Mouse (Mus musculus) c-Kit-positive CD71-positive TER-119-positive erythroid progenitor cells, embryonic 14.5 days (primary cell): ENCODE results near the gene Hsp90aa1.
"Not testable (repeated sequence)": the region's sequence is repeated elsewhere in the genome, so short reads cannot be mapped to it uniquely, and the experiment has no call there.

ENCODE experiments used
- DNase-seq: peaks from one replicate; pipeline ENCODE4 v3.0.0-alpha.2; 2013; ENCODE audit warnings: low spot score

The Hsp90aa1 gene

GRCm38 (mm10) chr12:110698523-110699170 lies 3.9 kb downstream of the Hsp90aa1 start:
- peak; percentile 65 for DNase-seq

- DNase-seq = no peak
Observed at GRCm38 (mm10) chr12:110698080-110698479, 4.4 kb downstream of the Hsp90aa1 start.

GRCm38 (mm10) chr12:110697457-110697856 lies 5.1 kb downstream of the Hsp90aa1 start:
- DNase-seq = no peak

- DNase-seq = no peak
Observed at GRCm38 (mm10) chr12:110696975-110697400, 5.5 kb downstream of the Hsp90aa1 start.

- DNase-seq = peak; percentile 93
Observed at GRCm38 (mm10) chr12:110696173-110696974, 6.2 kb downstream of the Hsp90aa1 start.

- DNase-seq = no peak
Observed at GRCm38 (mm10) chr12:110695676-110696171, 6.8 kb downstream of the Hsp90aa1 start.

- DNase-seq = not testable (repeated sequence)
Observed at GRCm38 (mm10) chr12:110693378-110693777, 9.2 kb downstream of the Hsp90aa1 start.

GRCm38 (mm10) chr12:110689919-110690643 lies 12.4 kb downstream of the Hsp90aa1 start:
- no peak for DNase-seq

GRCm38 (mm10) chr12:110688921-110689320 lies 13.6 kb downstream of the Hsp90aa1 start:
- not testable (repeated sequence) for DNase-seq

- no peak for DNase-seq
Observed at GRCm38 (mm10) chr12:110687894-110688734, 14.4 kb downstream of the Hsp90aa1 start.

- DNase-seq = no peak
Observed at GRCm38 (mm10) chr12:110683580-110683979, 18.9 kb downstream of the Hsp90aa1 start.

GRCm38 (mm10) chr12:110682561-110683299 lies 19.8 kb downstream of the Hsp90aa1 start, which contains the start of gene 1700001K19Rik:
TSS of gene 1700001K19Rik (minus strand) at chr12:110682619.
- no peak for DNase-seq

GRCm38 (mm10) chr12:110681878-110682277 lies 20.6 kb downstream of the Hsp90aa1 start:
- no peak for DNase-seq

GRCm38 (mm10) chr12:110681191-110681590 lies 21.3 kb downstream of the Hsp90aa1 start:
- DNase-seq = no peak

- peak; percentile 67 for DNase-seq
Observed at GRCm38 (mm10) chr12:110674243-110674642, 28.3 kb downstream of the Hsp90aa1 start.

GRCm38 (mm10) chr12:110667466-110668077 lies 35.0 kb downstream of the Hsp90aa1 start:
- DNase-seq = no peak

- no peak for DNase-seq
Observed at GRCm38 (mm10) chr12:110661746-110662145, 40.8 kb downstream of the Hsp90aa1 start.

GRCm38 (mm10) chr12:110651464-110651863 lies 51.1 kb downstream of the Hsp90aa1 start:
- DNase-seq = no peak

- DNase-seq = no peak
Observed at GRCm38 (mm10) chr12:110650241-110650641, 52.3 kb downstream of the Hsp90aa1 start.
